Mouse (Mus musculus): ENCODE measurements at regions not wholly inside any gene's neighbourhood (a gene's known extent, or its start where the extent isn't known, plus 50 kb on each side); places are given as distances from the start of the nearest gene placed in this dataset.

DNA sequence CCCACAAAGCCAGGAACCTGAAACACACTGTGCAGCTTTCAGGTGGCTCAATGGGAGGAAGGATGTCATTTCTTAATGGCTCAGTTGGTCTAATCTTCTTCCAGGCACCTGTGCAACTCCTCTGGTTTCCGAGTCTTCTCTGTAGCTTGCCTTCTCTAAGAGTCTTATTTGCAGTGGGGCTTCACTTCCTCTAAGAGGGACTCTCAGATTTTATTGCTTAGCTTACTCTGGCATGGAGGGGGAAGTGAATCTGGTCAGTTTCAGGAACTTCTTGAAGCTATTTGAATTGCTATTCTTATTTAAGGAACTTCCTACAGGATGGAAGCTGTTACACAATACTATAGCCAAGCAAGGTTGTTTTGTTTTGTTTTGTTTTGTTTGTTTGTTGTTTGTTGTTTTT, 232.7 kb upstream of the Gm765 start:
- H3K27ac ChIP-seq (replicated peaks; ENCODE audit: insufficient read depth, low read depth, low read length) = no peak overlapping the region
- no peaks in the 10 kb centered on the region for H3K27me3 ChIP-seq (ENCODE audit: control insufficient read depth, insufficient read depth, low read length)
- no peaks in the 10 kb centered on the region for H3K79me2 ChIP-seq (ENCODE audit: control insufficient read depth, insufficient read depth, low read length)
- 88% methylated on average over 1 of the region's 1 CpGs for WGBS
- no peaks in the 10 kb centered on the region for H3K36me3 ChIP-seq (ENCODE audit: control insufficient read depth, insufficient read depth, low read length)
- H3K4me3 ChIP-seq (ENCODE audit: insufficient read depth, low read depth, low read length) = no peak overlapping the region
- no peaks in the 10 kb centered on the region for H3K4me1 ChIP-seq (ENCODE audit: control insufficient read depth, insufficient read depth, low read length)
- H3K9ac ChIP-seq (ENCODE audit: low read depth, low read length) = no peak overlapping the region
- no peak for DNase-seq (ENCODE audit: extremely low read depth, low read depth, low spot score)
- no peak for TF ChIP-seq POLR2A (IDR thresholded peaks at IDR 0.05; ENCODE audit: extremely low read depth, insufficient read depth, low read length)
- no peak for TF ChIP-seq CTCF (IDR thresholded peaks at IDR 0.05; ENCODE audit: low read depth, low read length)

DNA sequence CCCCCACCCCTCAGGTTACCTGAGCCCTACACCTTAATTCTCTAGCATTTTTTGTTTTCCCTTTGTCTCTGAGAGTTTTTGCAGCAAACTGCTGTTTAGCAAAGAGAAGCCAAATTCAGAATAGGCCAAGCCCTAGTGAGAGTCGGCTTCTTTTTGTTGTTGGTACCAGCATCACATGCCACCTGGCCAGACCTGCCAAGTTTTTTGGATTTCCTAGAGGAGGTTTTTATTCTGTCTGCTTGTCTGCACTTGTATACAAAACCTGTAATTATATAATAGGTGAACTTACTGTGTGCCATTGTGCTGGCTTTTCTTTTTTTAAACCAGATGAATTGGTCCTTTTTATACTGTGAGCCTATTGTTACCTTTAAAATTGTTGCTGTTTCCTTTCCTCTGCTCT, 213.1 kb upstream of the Gm765 start:
- H3K4me1 ChIP-seq (ENCODE audit: control insufficient read depth, insufficient read depth, low read length) = no peaks in the 10 kb centered on the region
- TF ChIP-seq CTCF (IDR thresholded peaks at IDR 0.05; ENCODE audit: low read depth, low read length) (no peak), POLR2A (IDR thresholded peaks at IDR 0.05; ENCODE audit: extremely low read depth, insufficient read depth, low read length) (no peak)
- no peak overlapping the region for H3K4me3 ChIP-seq (ENCODE audit: insufficient read depth, low read depth, low read length)
- WGBS = 97% methylated on average over 1 of the region's 1 CpGs
- H3K27me3 ChIP-seq (ENCODE audit: control insufficient read depth, insufficient read depth, low read length) = no peaks in the 10 kb centered on the region
- no peaks in the 10 kb centered on the region for H3K79me2 ChIP-seq (ENCODE audit: control insufficient read depth, insufficient read depth, low read length)
- H3K9ac ChIP-seq (ENCODE audit: low read depth, low read length) = no peak overlapping the region
- H3K36me3 ChIP-seq (ENCODE audit: control insufficient read depth, insufficient read depth, low read length) = no peaks in the 10 kb centered on the region
- no peak for DNase-seq (ENCODE audit: extremely low read depth, low read depth, low spot score)
- no peak overlapping the region for H3K27ac ChIP-seq (replicated peaks; ENCODE audit: insufficient read depth, low read depth, low read length)

GRCm38 (mm10) chr6:98553922-98554321, 211.4 kb upstream of the Gm765 start:
- no peak overlapping the region for H3K27ac ChIP-seq (replicated peaks; ENCODE audit: insufficient read depth, low read depth, low read length)
- H3K4me3 ChIP-seq (ENCODE audit: insufficient read depth, low read depth, low read length) = no peak overlapping the region
- TF ChIP-seq CTCF (IDR thresholded peaks at IDR 0.05; ENCODE audit: low read depth, low read length) = no peak
- TF ChIP-seq POLR2A (IDR thresholded peaks at IDR 0.05; ENCODE audit: extremely low read depth, insufficient read depth, low read length) = no peak
- H3K36me3 ChIP-seq (ENCODE audit: control insufficient read depth, insufficient read depth, low read length) = no peaks in the 10 kb centered on the region
- H3K79me2 ChIP-seq (ENCODE audit: control insufficient read depth, insufficient read depth, low read length) = no peaks in the 10 kb centered on the region
- H3K4me1 ChIP-seq (ENCODE audit: control insufficient read depth, insufficient read depth, low read length) = no peaks in the 10 kb centered on the region
- no peak for DNase-seq (ENCODE audit: extremely low read depth, low read depth, low spot score)
- 77% methylated on average over 1 of the region's 1 CpGs for WGBS
- H3K9ac ChIP-seq (ENCODE audit: low read depth, low read length) = no peak overlapping the region
- H3K27me3 ChIP-seq (ENCODE audit: control insufficient read depth, insufficient read depth, low read length) = no peaks in the 10 kb centered on the region

DNA sequence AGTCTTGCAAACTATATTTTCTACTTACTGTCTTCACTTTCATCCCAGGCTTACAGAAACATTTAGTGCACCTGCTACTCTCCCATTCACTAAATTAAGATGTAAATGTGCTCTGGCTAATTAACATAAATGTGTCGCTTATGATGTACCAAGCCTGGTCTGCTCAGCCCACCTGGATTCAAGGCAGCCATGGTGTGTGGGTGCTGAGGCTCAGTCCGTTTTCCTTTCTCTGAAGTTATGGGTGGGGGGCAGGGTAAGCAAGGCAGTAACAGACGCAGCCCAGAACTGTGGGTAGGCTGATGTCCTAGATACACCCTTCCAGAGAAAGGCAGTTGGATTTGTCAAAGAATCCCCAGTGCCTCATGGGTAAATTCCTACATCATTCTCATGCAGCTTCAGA, 209.2 kb upstream of the Gm765 start:
- H3K79me2 ChIP-seq (ENCODE audit: control insufficient read depth, insufficient read depth, low read length) = no peaks in the 10 kb centered on the region
- no peak for TF ChIP-seq CTCF (IDR thresholded peaks at IDR 0.05; ENCODE audit: low read depth, low read length)
- TF ChIP-seq POLR2A (IDR thresholded peaks at IDR 0.05; ENCODE audit: extremely low read depth, insufficient read depth, low read length) = no peak
- no peaks in the 10 kb centered on the region for H3K36me3 ChIP-seq (ENCODE audit: control insufficient read depth, insufficient read depth, low read length)
- no peak overlapping the region for H3K9ac ChIP-seq (ENCODE audit: low read depth, low read length)
- H3K27me3 ChIP-seq (ENCODE audit: control insufficient read depth, insufficient read depth, low read length) = no peaks in the 10 kb centered on the region
- H3K4me1 ChIP-seq (ENCODE audit: control insufficient read depth, insufficient read depth, low read length) = no peaks in the 10 kb centered on the region
- H3K4me3 ChIP-seq (ENCODE audit: insufficient read depth, low read depth, low read length) = no peak overlapping the region
- no peak overlapping the region for H3K27ac ChIP-seq (replicated peaks; ENCODE audit: insufficient read depth, low read depth, low read length)
- WGBS = 91% methylated on average over 3 of the region's 3 CpGs
- DNase-seq (ENCODE audit: extremely low read depth, low read depth, low spot score) = no peak

DNA sequence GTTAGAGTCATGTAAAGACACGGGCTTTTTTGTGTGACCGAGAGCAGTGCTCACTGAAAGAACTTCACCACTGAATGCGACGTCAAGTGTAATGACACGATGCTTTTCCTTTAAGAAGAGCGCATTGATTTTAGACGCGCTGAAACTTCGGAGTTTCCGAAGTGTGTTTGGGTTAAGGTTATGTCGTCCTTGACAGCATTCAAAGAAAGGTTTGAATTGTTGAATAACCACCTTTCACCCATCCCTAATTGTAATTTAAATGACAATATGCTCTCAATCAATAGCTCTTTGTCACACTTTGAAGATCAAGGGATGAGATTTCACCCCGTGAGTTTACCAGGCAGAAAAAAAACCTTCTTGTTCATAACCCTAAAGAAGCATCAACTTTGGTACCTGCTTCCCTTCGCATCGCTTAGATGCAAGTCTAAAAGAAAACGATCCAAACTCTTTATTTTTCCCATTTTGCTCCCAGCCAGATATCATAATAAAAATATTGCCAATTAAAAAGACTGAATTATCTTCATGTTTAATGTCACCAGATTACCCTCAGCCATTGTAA, 184.4 kb upstream of the Gm765 start:
- no peaks in the 10 kb centered on the region for H3K4me1 ChIP-seq (ENCODE audit: control insufficient read depth, insufficient read depth, low read length)
- H3K9ac ChIP-seq (ENCODE audit: low read depth, low read length) = no peak overlapping the region
- H3K27me3 ChIP-seq (ENCODE audit: control insufficient read depth, insufficient read depth, low read length) = no peaks in the 10 kb centered on the region
- DNase-seq (ENCODE audit: extremely low read depth, low read depth, low spot score) = no peak
- no peak overlapping the region for H3K4me3 ChIP-seq (ENCODE audit: insufficient read depth, low read depth, low read length)
- TF ChIP-seq POLR2A (IDR thresholded peaks at IDR 0.05; ENCODE audit: extremely low read depth, insufficient read depth, low read length) (no peak), CTCF (IDR thresholded peaks at IDR 0.05; ENCODE audit: low read depth, low read length) (no peak)
- H3K27ac ChIP-seq (replicated peaks; ENCODE audit: insufficient read depth, low read depth, low read length) = no peak overlapping the region
- 71% methylated on average over 15 of the region's 15 CpGs for WGBS
- no peaks in the 10 kb centered on the region for H3K79me2 ChIP-seq (ENCODE audit: control insufficient read depth, insufficient read depth, low read length)
- H3K36me3 ChIP-seq (ENCODE audit: control insufficient read depth, insufficient read depth, low read length) = no peaks in the 10 kb centered on the region

- no peaks in the 10 kb centered on the region for H3K79me2 ChIP-seq (ENCODE audit: control insufficient read depth, insufficient read depth, low read length)
- no peak overlapping the region for H3K9ac ChIP-seq (ENCODE audit: low read depth, low read length)
- WGBS = 5% methylated on average over 6 of the region's 6 CpGs
- H3K27ac ChIP-seq (replicated peaks; ENCODE audit: insufficient read depth, low read depth, low read length) = no peak overlapping the region
- no peaks in the 10 kb centered on the region for H3K36me3 ChIP-seq (ENCODE audit: control insufficient read depth, insufficient read depth, low read length)
- H3K4me3 ChIP-seq (ENCODE audit: insufficient read depth, low read depth, low read length) = no peak overlapping the region
- TF ChIP-seq POLR2A (IDR thresholded peaks at IDR 0.05; ENCODE audit: extremely low read depth, insufficient read depth, low read length) (no peak), CTCF (IDR thresholded peaks at IDR 0.05; ENCODE audit: low read depth, low read length) (peak; percentile 64)
- H3K4me1 ChIP-seq (ENCODE audit: control insufficient read depth, insufficient read depth, low read length) = no peaks in the 10 kb centered on the region
- no peaks in the 10 kb centered on the region for H3K27me3 ChIP-seq (ENCODE audit: control insufficient read depth, insufficient read depth, low read length)
- DNase-seq (ENCODE audit: extremely low read depth, low read depth, low spot score) = peak; percentile 35
Measured at GRCm38 (mm10) chr6:98525286-98525685, 182.7 kb upstream of the Gm765 start.
